Mouse (Mus musculus): ENCODE data around the gene Morn5. TPM values are rescaled to one million over a fixed set of nuclear protein-coding genes. Genes with fewer than 3 reads are reported as not detected.

Gene Morn5
- polyA plus RNA-seq (2014; fragmentation: Illumina TruSeq; extraction: RNeasy Lipid Tissue Mini Kit (QIAGEN cat#74804); ENCODE audit: low read depth, low replicate concordance), result 105 TPM

DNA sequence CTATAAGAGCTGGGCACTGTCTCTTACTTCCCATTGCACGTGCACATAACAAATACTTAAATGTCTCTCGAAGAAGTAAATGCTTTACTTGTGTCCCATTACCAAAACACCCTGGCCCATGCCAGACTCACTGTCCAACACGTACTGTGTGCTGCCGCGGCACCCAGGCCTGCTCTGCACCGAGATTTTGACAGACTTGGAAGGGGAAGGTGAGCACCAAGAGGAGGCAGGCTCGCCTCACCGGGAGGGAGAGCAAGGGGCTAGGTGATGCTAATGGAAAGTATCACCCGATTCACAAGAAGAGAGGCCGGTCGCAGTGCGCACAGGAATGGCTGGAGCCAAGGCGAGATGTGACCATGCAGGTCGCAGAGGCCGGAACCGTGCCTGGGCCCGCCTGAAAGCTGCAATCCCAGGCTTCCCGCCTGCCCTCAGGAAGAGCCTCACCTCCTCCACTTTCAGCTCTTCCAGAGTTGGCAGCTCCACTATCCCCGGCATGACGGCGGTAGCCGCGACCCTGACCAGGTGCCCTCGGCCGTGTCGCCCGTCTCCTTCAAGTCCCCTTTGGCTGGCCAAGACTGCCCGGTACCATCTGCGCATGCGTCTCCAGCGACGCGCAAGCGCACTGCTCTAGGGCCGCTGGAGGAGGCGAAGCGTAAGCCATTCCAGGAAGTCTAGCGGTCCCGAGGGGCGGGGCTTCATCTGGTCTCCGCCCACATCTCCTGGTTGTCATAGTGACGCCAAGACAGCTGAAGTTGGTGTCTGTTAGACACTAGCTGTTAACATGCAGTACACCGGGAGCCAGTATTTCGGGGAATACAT lies at the start of gene Morn5, which contains the start of gene Ndufa8:
Morn5 (plus strand) TSS at position 711 of the 819 bp plus-strand sequence.
Ndufa8 (minus strand) TSS at position 659 of the 819 bp plus-strand sequence.

DNA sequence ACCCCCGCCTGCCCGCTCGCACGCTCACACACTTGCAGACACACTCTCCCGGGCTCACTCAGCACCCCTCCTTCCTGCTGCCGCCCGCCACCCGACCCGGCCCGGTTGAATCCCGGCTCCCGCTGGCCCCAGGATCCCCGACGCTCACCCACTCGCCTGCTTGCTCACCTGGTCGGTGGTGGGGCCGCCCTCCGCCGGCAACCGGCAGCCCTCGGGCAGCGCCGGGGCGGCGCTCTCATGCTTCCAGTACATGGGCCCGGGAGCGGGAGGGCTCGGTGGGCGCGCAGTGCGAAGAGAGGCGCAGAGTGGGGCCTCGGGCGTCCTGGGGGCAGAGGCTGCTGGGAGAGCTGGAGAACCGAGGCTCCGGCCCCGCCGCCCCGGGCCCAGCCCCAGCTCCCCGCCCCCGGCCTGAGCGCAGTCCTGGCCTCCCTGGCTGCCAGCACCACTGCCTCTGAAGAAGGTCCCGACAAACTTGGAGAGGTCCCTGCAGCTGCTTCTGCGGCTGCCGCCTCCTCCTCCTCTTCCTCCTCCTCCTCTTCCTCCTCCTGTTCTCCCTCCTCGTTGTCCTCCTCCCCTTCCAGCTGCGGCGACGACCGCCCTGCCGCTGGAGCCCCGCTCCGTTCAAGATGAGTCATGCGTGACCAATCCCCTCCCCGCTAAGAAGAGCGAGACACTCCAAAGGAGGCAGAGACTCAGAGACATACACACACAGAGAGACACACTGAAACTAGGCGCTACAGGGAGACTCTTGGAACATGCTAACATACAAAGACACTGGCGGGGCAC lies 55.9 kb downstream of the Morn5 start, which contains the start of gene Lhx6:
Lhx6 (minus strand) TSS at position 453 of the 786 bp plus-strand sequence.

Other genes with a start within 250 kb of the Morn5 start
- gene Ttll11, start 69.5 kb upstream of the Morn5 start, polyA plus RNA-seq (2014; fragmentation: Illumina TruSeq; extraction: RNeasy Lipid Tissue Mini Kit (QIAGEN cat#74804); ENCODE audit: low read depth, low replicate concordance), result 39.6 TPM
- gene Ndufa8, start 52 bp upstream of the Morn5 start, polyA plus RNA-seq (2014; fragmentation: Illumina TruSeq; extraction: RNeasy Lipid Tissue Mini Kit (QIAGEN cat#74804); ENCODE audit: low read depth, low replicate concordance), result 3.9 TPM
- 0.66 TPM for gene Lhx6, start 56.0 kb downstream of the Morn5 start, polyA plus RNA-seq (2014; fragmentation: Illumina TruSeq; extraction: RNeasy Lipid Tissue Mini Kit (QIAGEN cat#74804); ENCODE audit: low read depth, low replicate concordance)
- gene Mrrf, start 86.9 kb downstream of the Morn5 start, polyA plus RNA-seq (2014; fragmentation: Illumina TruSeq; extraction: RNeasy Lipid Tissue Mini Kit (QIAGEN cat#74804); ENCODE audit: low read depth, low replicate concordance), result 37.3 TPM
- gene Rbm18, start 87.3 kb downstream of the Morn5 start, polyA plus RNA-seq (2014; fragmentation: Illumina TruSeq; extraction: RNeasy Lipid Tissue Mini Kit (QIAGEN cat#74804); ENCODE audit: low read depth, low replicate concordance), result 24.5 TPM
- 0.36 TPM for gene Ptgs1, start 181.0 kb downstream of the Morn5 start, polyA plus RNA-seq (2014; fragmentation: Illumina TruSeq; extraction: RNeasy Lipid Tissue Mini Kit (QIAGEN cat#74804); ENCODE audit: low read depth, low replicate concordance)

All from testis, adult 10 weeks (tissue).